Mouse (Mus musculus) ES-Bruce4 (cell line): ENCODE results near the gene Acin1. TPM values are rescaled to one million over a fixed set of nuclear protein-coding genes. Genes with fewer than 3 reads are reported as not detected.
A peak's percentile ranks its signal among the peaks of the same experiment; 100 is the strongest.

Source experiments
- H3K27ac ChIP-seq: 2 replicates; pipeline ENCODE4 v1.5.1; 2012; ENCODE audit warnings: low read length, inconsistent platforms; ENCODE audit not compliant: insufficient read depth
- H3K27me3 ChIP-seq: 2 replicates; pipeline ENCODE4 v1.6.1; 2012; ENCODE audit warnings: mild to moderate bottlenecking, low read length, inconsistent platforms; ENCODE audit not compliant: control insufficient read depth, poor library complexity, insufficient read depth, severe bottlenecking
- H3K36me3 ChIP-seq: 2 replicates; pipeline ENCODE4 v1.6.1; 2012; ENCODE audit warnings: inconsistent platforms, mild to moderate bottlenecking, low read length, moderate library complexity; ENCODE audit not compliant: control insufficient read depth, poor library complexity, insufficient read depth, severe bottlenecking
- H3K4me1 ChIP-seq: one replicate; pipeline ENCODE4 v1.8.1; 2011; ENCODE audit warnings: low read length; ENCODE audit not compliant: control insufficient read depth, insufficient read depth
- H3K4me3 ChIP-seq: 2 replicates; pipeline ENCODE4 v1.5.1; 2011; ENCODE audit warnings: low read depth, mild to moderate bottlenecking, low read length
- H3K9ac ChIP-seq: 2 replicates; pipeline ENCODE4 v1.6.1; 2012; ENCODE audit warnings: low read depth, mild to moderate bottlenecking, inconsistent platforms; ENCODE audit not compliant: poor library complexity, severe bottlenecking
- H3K9me3 ChIP-seq: replicated peaks from 2 replicates; pipeline ENCODE4 v1.6.1; 2012; ENCODE audit warnings: mild to moderate bottlenecking, low read length, inconsistent platforms; ENCODE audit not compliant: control insufficient read depth, poor library complexity, insufficient read depth, severe bottlenecking
- CTCF ChIP-seq: IDR thresholded peaks from one replicate; pipeline ENCODE4 v1.8.1; 2011; ENCODE audit warnings: low read depth, low read length
- EP300 ChIP-seq: IDR thresholded peaks from 2 replicates; pipeline ENCODE4 v1.6.1; 2011; ENCODE audit warnings: low read depth, low read length; ENCODE audit not compliant: insufficient read depth
- POLR2A ChIP-seq: IDR thresholded peaks from one replicate; pipeline ENCODE4 v1.8.1; 2011; ENCODE audit warnings: low read length; ENCODE audit not compliant: insufficient read depth
- polyA plus RNA-seq: library from polyadenylated mRNA; stranded (reverse); fragments of >200 nt; gene quantifications from 2 replicates; pipeline ENCODE4 v1.2.4, GENCODE M21; 2011; ENCODE audit warnings: low read depth; ENCODE audit not compliant: missing spikeins, insufficient read depth, insufficient read length

Gene Acin1
- polyA plus RNA-seq, 1 experiment: 299 TPM

GRCm38 (mm10) chr14:54705844-54706243 lies 19.1 kb upstream of the Acin1 start:
- no peak overlapping the region for H3K4me3 ChIP-seq
- no peak overlapping the region for H3K27ac ChIP-seq
- no peaks in the 10 kb centered on the region for H3K27me3 ChIP-seq
- no peaks in the 10 kb centered on the region for H3K9me3 ChIP-seq
- no peaks in the 10 kb centered on the region for H3K4me1 ChIP-seq
- H3K36me3 ChIP-seq: no peaks in the 10 kb centered on the region
- no peak overlapping the region for H3K9ac ChIP-seq
- TF ChIP-seq CTCF (no peak), POLR2A (no peak), EP300 (no peak)

GRCm38 (mm10) chr14:54703207-54703606 lies 16.5 kb upstream of the Acin1 start:
- no peak for TF ChIP-seq POLR2A
- TF ChIP-seq EP300: no peak
- H3K4me3 ChIP-seq: no peak overlapping the region
- H3K36me3 ChIP-seq: no peaks in the 10 kb centered on the region
- no peak overlapping the region for H3K9ac ChIP-seq
- no peaks in the 10 kb centered on the region for H3K4me1 ChIP-seq
- no peaks in the 10 kb centered on the region for H3K9me3 ChIP-seq
- no peak overlapping the region for H3K27ac ChIP-seq
- H3K27me3 ChIP-seq: no peaks in the 10 kb centered on the region

- Histone ChIP-seq H3K9ac (no peak overlapping the region), H3K4me3 (no peak overlapping the region), H3K27me3 (no peaks in the 10 kb centered on the region), H3K36me3 (no peaks in the 10 kb centered on the region), H3K27ac (no peak overlapping the region), H3K9me3 (no peaks in the 10 kb centered on the region), H3K4me1 (no peaks in the 10 kb centered on the region)
- TF ChIP-seq CTCF: peak; percentile 90
- TF ChIP-seq EP300: no peak
- no peak for TF ChIP-seq POLR2A
Measured at GRCm38 (mm10) chr14:54701298-54701697, 14.6 kb upstream of the Acin1 start.

GRCm38 (mm10) chr14:54699586-54699985 lies 12.9 kb upstream of the Acin1 start:
- Histone ChIP-seq H3K9me3 (no peaks in the 10 kb centered on the region), H3K9ac (no peak overlapping the region), H3K27ac (no peak overlapping the region), H3K4me3 (no peak overlapping the region), H3K36me3 (no peaks in the 10 kb centered on the region), H3K4me1 (no peaks in the 10 kb centered on the region), H3K27me3 (no peaks in the 10 kb centered on the region)
- TF ChIP-seq POLR2A (no peak), EP300 (no peak), CTCF (no peak)

- Histone ChIP-seq H3K4me1 (no peaks in the 10 kb centered on the region), H3K27ac (no peak within 1 kb of the TSS), H3K4me3 (no peak within 1 kb of the TSS), H3K27me3 (no peaks in the 10 kb centered on the region), H3K9me3 (no peaks in the 10 kb centered on the region), H3K36me3 (no peaks in the 10 kb centered on the region), H3K9ac (no peak within 1 kb of the TSS)
- TF ChIP-seq CTCF: no peak
- TF ChIP-seq POLR2A: no peak
- no peak for TF ChIP-seq EP300
Measured at GRCm38 (mm10) chr14:54698733-54699132, 12.0 kb upstream of the Acin1 start, which contains the start of gene Gm29776. TSS of gene Gm29776 (minus strand) at chr14:54698833.

- TF ChIP-seq EP300 (no peak), CTCF (no peak), POLR2A (no peak)
- H3K9ac ChIP-seq: no peak overlapping the region
- H3K27me3 ChIP-seq: no peaks in the 10 kb centered on the region
- no peaks in the 10 kb centered on the region for H3K4me1 ChIP-seq
- no peaks in the 10 kb centered on the region for H3K36me3 ChIP-seq
- H3K27ac ChIP-seq: no peak overlapping the region
- no peak overlapping the region for H3K4me3 ChIP-seq
- H3K9me3 ChIP-seq: no peaks in the 10 kb centered on the region
Measured at GRCm38 (mm10) chr14:54696752-54697151, 10.0 kb upstream of the Acin1 start.

GRCm38 (mm10) chr14:54695042-54695441 lies 8.3 kb upstream of the Acin1 start:
- no peaks in the 10 kb centered on the region for H3K4me1 ChIP-seq
- no peak overlapping the region for H3K4me3 ChIP-seq
- H3K36me3 ChIP-seq: peaks cover 5% of the 10 kb centered on the region; the same call in 1 of the 2 replicates
- no peaks in the 10 kb centered on the region for H3K27me3 ChIP-seq
- H3K27ac ChIP-seq: no peak overlapping the region
- no peak for TF ChIP-seq CTCF
- no peak for TF ChIP-seq EP300
- no peak for TF ChIP-seq POLR2A
- no peak overlapping the region for H3K9ac ChIP-seq
- no peaks in the 10 kb centered on the region for H3K9me3 ChIP-seq
